In genomic region chr12:85475920-85476828, GRCm38 (mm10) we compare ENCODE assay signal across 10 mouse cellular contexts. TPM values are rescaled to one million over a fixed set of nuclear protein-coding genes. Genes with fewer than 3 reads are reported as not detected.
DNase-seq lines count a peak whose midpoint lies in the region; ATAC-seq and TF ChIP-seq lines count a peak whose summit lies in the region.
"Had no signal": no experiment of that assay in that cellular context is flagged by ENCODE, and none has a peak within 500 bp of the region (broad histone marks: within the 10 kb centered on the region; RNA-seq: fewer than 3 reads in every experiment).

No protein-coding gene starts in this region.

- peak overlapping the region; percentile 98; the same call in 1 of the 2 replicates for H3K4me2 ChIP-seq in kidney, embryonic 14.5 days (replicated peaks; ENCODE audit: low read depth, low read length)
- H3K4me2 ChIP-seq in liver, embryonic 15.5 days, result peak overlapping the region; percentile 98; the same call in 1 of the 2 replicates

- no peak for DNase-seq in kidney, adult 11 months
- no peak for DNase-seq in hindbrain, embryonic 10.5 days (ENCODE audit: low spot score)
- DNase-seq in testis, postnatal 10 days (ENCODE audit: low spot score), result no peak
- no peak for DNase-seq in right cerebral cortex, postnatal 10 days (ENCODE audit: low spot score in 2 of 2)
- DNase-seq in thymus, postnatal 10 days (ENCODE audit: low spot score in 2 of 2), result no peak
- DNase-seq: retina, postnatal 1 day had no signal

- H3K36me3 ChIP-seq in kidney, embryonic 14.5 days (ENCODE audit: control insufficient read depth, insufficient read depth, low read length), result no peaks in the 10 kb centered on the region
- H3K36me3 ChIP-seq in hindbrain, embryonic 10.5 days, result no peaks in the 10 kb centered on the region
- H3K36me3 ChIP-seq in liver, embryonic 15.5 days (replicated peaks), result 0 out of 2 replicates have a peak, but pooled peaks cover 5% of the 10 kb centered on the region

- TF ChIP-seq CTCF in bone marrow macrophage, adult 2 months (IDR thresholded peaks at IDR 0.05; ENCODE audit: low read depth, low read length), result no peak

- H3K27ac ChIP-seq in kidney, embryonic 14.5 days (ENCODE audit: low read depth, low read length), result no peak overlapping the region
- H3K27ac ChIP-seq in bone marrow macrophage, adult 2 months (ENCODE audit: insufficient read depth, low read depth, low read length), result no peak overlapping the region
- no peak overlapping the region for H3K27ac ChIP-seq in hindbrain, embryonic 10.5 days
- no peak overlapping the region for H3K27ac ChIP-seq in liver, embryonic 15.5 days (replicated peaks)

- H3K9me3 ChIP-seq in kidney, embryonic 14.5 days (ENCODE audit: control insufficient read depth, low read length), result no peaks in the 10 kb centered on the region
- H3K9me3 ChIP-seq in hindbrain, embryonic 10.5 days, result no peaks in the 10 kb centered on the region
- no peaks in the 10 kb centered on the region for H3K9me3 ChIP-seq in liver, embryonic 15.5 days (replicated peaks)

- ATAC-seq in kidney, embryonic 14.5 days (ENCODE audit: low FRiP score, low TSS enrichment), result no peak
- no peak for ATAC-seq in liver, embryonic 15.5 days (ENCODE audit: insufficient read depth)

- 46% methylated on average over 23 of the region's 23 CpGs for WGBS in kidney, embryonic 14.5 days
- WGBS in hindbrain, embryonic 10.5 days, result 28% methylated on average over 23 of the region's 23 CpGs
- 59% methylated on average over 23 of the region's 23 CpGs for WGBS in liver, embryonic 15.5 days (ENCODE audit: insufficient replicate concordance)

- no peak overlapping the region for H3K9ac ChIP-seq in kidney, embryonic 14.5 days (ENCODE audit: low read depth, low read length)
- H3K9ac ChIP-seq in liver, embryonic 15.5 days, result no peak overlapping the region

- peaks cover 21% of the 10 kb centered on the region for H3K27me3 ChIP-seq in kidney, embryonic 14.5 days (ENCODE audit: control insufficient read depth, insufficient read depth, low read length)
- peaks cover 50% of the 10 kb centered on the region for H3K27me3 ChIP-seq in hindbrain, embryonic 10.5 days (ENCODE audit: insufficient read depth, poor library complexity, severe bottlenecking)
- peaks cover 79% of the 10 kb centered on the region for H3K27me3 ChIP-seq in liver, embryonic 15.5 days
- H3K27me3 ChIP-seq: Patski had no signal

- no peak for TF ChIP-seq POLR2A in bone marrow macrophage, adult 2 months (IDR thresholded peaks at IDR 0.05; ENCODE audit: borderline replicate concordance, low read depth, low read length)

- no peak overlapping the region for H3K4me3 ChIP-seq in kidney, embryonic 14.5 days (ENCODE audit: low read length)
- H3K4me3 ChIP-seq in bone marrow macrophage, adult 2 months (ENCODE audit: insufficient read depth, low read length), result peak overlapping the region; percentile 75
- H3K4me3 ChIP-seq in hindbrain, embryonic 10.5 days, result peak overlapping the region; percentile 72
- H3K4me3 ChIP-seq in liver, embryonic 15.5 days (replicated peaks), result no peak overlapping the region

- peaks cover 21% of the 10 kb centered on the region; the same call in 1 of the 2 replicates for H3K4me1 ChIP-seq in kidney, embryonic 14.5 days (ENCODE audit: control insufficient read depth, insufficient read depth, low read length)
- peaks cover 16% of the 10 kb centered on the region for H3K4me1 ChIP-seq in bone marrow macrophage, adult 2 months (ENCODE audit: control insufficient read depth, insufficient read depth, low read length)
- peaks cover 56% of the 10 kb centered on the region for H3K4me1 ChIP-seq in hindbrain, embryonic 10.5 days (replicated peaks)
- peaks cover 65% of the 10 kb centered on the region for H3K4me1 ChIP-seq in liver, embryonic 15.5 days (replicated peaks)

RNA-seq across cellular contexts. Expression of gene Fos, which starts 2.5 kb away (rescaled TPM):
- polyA plus RNA-seq in kidney, embryonic 14.5 days (2014; fragmentation: Nextera tagmentation; extraction: Ambion mirVana), result 1.6 and 3.0 TPM in 2 replicates
- 64.0 and 65.2 TPM in 2 replicates for polyA plus RNA-seq in bone marrow macrophage, adult 2 months (2012; ENCODE audit: insufficient read depth, insufficient read length, missing spikeins)
- 1.5 TPM in 2 replicates for polyA plus RNA-seq in hindbrain, embryonic 10.5 days (2016; fragmentation: Nextera tagmentation; extraction: Ambion mirVana)
- 1.5 and 1.7 TPM in 2 replicates for polyA plus RNA-seq in liver, embryonic 15.5 days (2015; fragmentation: Nextera tagmentation; extraction: Ambion mirVana)

Comparison
In these comparisons a context has a peak if more than half of its experiments do, and no peak if none do; other contexts are left out.
1. H3K4me3 ChIP-seq: peak in bone marrow macrophage, adult 2 months (single experiment) and hindbrain, embryonic 10.5 days (single experiment); none in kidney, embryonic 14.5 days (single experiment) and liver, embryonic 15.5 days (single experiment).
2. RNA of gene Fos, which starts 2.5 kb away (polyA plus RNA-seq): 64.0 to 65.2 TPM in bone marrow macrophage, adult 2 months; 1.6 to 3.0 TPM in kidney, embryonic 14.5 days, 1.5 TPM in hindbrain, embryonic 10.5 days and 1.5 to 1.7 TPM in liver, embryonic 15.5 days; every median in the first group is over 10 times any median in the second.